Mouse (Mus musculus): ENCODE measurements at regions not wholly inside any gene's neighbourhood (a gene's known extent, or its start where the extent isn't known, plus 50 kb on each side); places are given as distances from the start of the nearest gene placed in this dataset.

- TF ChIP-seq CTCF (IDR thresholded peaks at IDR 0.05; ENCODE audit: low read depth, low read length) = no peak
- TF ChIP-seq POLR2A (IDR thresholded peaks at IDR 0.05; ENCODE audit: extremely low read depth, insufficient read depth, low read length) = no peak
These were observed 89.0 kb downstream of the Akr1d1 start for GRCm38 (mm10) chr6:37618990-37619389.

Data from liver, adult 2 months (tissue).